Mouse (Mus musculus) olfactory bulb, adult 2 months (tissue): ENCODE measurements around the gene Lrmp.

Experiments
- CTCF ChIP-seq: fragments of 200-500 bp; IDR thresholded peaks from 2 replicates; pipeline ENCODE4 v1.5.1; 2012; ENCODE audit warnings: low read depth, mild to moderate bottlenecking, low read length, moderate library complexity; ENCODE audit not compliant: insufficient read depth
- POLR2A ChIP-seq: fragments of 200-500 bp; IDR thresholded peaks from 2 replicates; pipeline ENCODE4 v1.6.1; 2012; ENCODE audit warnings: mild to moderate bottlenecking, low read depth, low read length, moderate library complexity; ENCODE audit not compliant: insufficient read depth

- TF ChIP-seq POLR2A (no peak), CTCF (no peak)
These were observed 26.9 kb upstream of the Lrmp start for GRCm38 (mm10) chr6:145088451-145089113.
